Comparison of ENCODE assay signal across 6 mouse cellular contexts in the genomic region with DNA sequence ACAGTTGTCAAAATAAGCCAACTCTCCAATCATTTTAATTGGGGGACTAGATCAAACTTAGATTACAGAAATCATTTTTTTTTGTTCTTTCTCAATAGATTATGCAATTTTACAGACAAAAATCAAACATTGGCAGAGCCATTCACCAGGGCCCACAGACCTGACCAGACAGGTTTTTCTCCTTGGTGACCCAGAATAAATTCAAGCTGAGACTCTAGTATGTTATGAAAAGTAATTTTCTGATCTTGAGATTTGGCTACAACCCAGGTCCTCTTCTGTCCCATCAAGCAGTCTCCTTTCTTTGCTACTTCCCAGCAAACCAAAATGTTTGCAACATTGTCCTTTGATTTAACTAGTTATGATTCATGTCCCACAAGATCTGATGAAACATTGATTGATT.
"Had no signal": no experiment of that assay in that cellular context is flagged by ENCODE, and none has a peak within 500 bp of the region (broad histone marks: within the 10 kb centered on the region; RNA-seq: fewer than 3 reads in every experiment).

No protein-coding gene starts in this region.

- DNase-seq: kidney, adult 2 months; kidney, postnatal 14 days; liver, embryonic 13.5 days; liver, postnatal 0 days; right cerebral cortex, adult 18-20 months; right cerebral cortex, postnatal 25 days had no signal
